Mouse (Mus musculus): ENCODE data around the gene Efna4. TPM values are rescaled to one million over a fixed set of nuclear protein-coding genes. Genes with fewer than 3 reads are reported as not detected.

Efna4 gene
- polyA plus RNA-seq, 1 experiment from 2014 or later, result 15.0 TPM

DNA sequence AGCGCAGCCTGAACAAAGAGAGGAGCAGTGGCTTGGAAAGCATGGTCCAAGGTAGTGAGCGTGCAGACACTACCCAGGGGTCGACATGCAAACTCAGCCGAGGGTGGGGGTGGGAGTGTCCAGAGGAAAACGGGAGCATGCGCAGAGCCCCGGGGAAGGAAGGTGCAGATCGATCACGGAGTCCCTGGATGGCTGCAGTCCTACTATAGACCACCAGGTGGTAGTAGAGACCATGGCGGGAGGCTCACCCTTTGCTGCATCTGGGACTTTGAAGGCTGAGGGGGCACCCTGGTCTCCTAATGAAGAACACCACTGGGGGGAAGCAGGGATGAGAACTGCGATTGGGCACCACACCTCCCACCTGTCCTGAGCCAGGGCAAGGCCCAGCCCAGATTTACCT is 2.6 kb upstream of the Efna4 start:
- 0 out of 2 replicates have a peak, but pooled peaks have one; percentile 4 for ATAC-seq (ENCODE audit: insufficient read depth, low FRiP score)
- 5% methylated on average over 11 of the region's 11 CpGs for WGBS

DNA sequence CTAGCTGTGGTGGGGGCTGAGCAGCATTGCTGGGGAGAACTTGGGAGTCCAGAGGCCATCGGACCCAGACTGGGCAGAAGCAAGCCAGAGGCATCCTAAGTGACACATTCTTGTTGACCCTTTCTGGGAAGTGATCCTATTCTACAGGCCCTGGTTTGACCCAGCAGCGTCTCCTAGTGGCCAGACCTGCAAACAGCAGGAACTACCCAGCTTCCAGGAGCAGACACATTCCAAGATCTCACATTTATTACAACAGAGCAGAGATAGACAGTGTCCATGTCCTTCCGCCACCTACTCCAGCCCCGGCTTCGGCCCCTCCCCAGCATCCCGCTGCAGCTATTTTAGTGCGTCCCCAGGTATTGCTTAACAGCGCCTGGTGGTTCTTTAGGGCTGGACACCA is 1.6 kb upstream of the Efna4 start:
- H3K36me3 ChIP-seq (ENCODE audit: control insufficient read depth, insufficient read depth, low read length), result peaks cover 5% of the 10 kb centered on the region; the same call in 1 of the 2 replicates
- no peak overlapping the region for H3K9ac ChIP-seq (ENCODE audit: low read length)
- ATAC-seq (ENCODE audit: insufficient read depth, low FRiP score), result no peak
- no peak overlapping the region; the same call in 1 of the 2 replicates for H3K4me2 ChIP-seq (ENCODE audit: low read depth, low read length)
- no peaks in the 10 kb centered on the region for H3K9me3 ChIP-seq (replicated peaks; ENCODE audit: control insufficient read depth, low read length)
- no peak overlapping the region for H3K4me3 ChIP-seq (replicated peaks; ENCODE audit: low read length)
- peak overlapping the region; percentile 89; the same call in 1 of the 2 replicates for H3K27ac ChIP-seq (ENCODE audit: low read length)
- no peaks in the 10 kb centered on the region for H3K27me3 ChIP-seq (ENCODE audit: control insufficient read depth, insufficient read depth, low read length)
- H3K4me1 ChIP-seq (ENCODE audit: control insufficient read depth, insufficient read depth, low read length), result peaks cover 39% of the 10 kb centered on the region
- 26% methylated on average over 8 of the region's 8 CpGs for WGBS

More for the DNA sequence above, 2.6 kb upstream of the Efna4 start:
- Histone ChIP-seq H3K4me3 (replicated peaks; ENCODE audit: low read length) (peak overlapping the region; percentile 25; the same call in 1 of the 2 replicates), H3K27ac (ENCODE audit: low read length) (no peak overlapping the region), H3K4me2 (ENCODE audit: low read depth, low read length) (peak overlapping the region; percentile 52), H3K9ac (ENCODE audit: low read length) (peak overlapping the region; percentile 55; the same call in 1 of the 2 replicates), H3K4me1 (ENCODE audit: control insufficient read depth, insufficient read depth, low read length) (peaks cover 39% of the 10 kb centered on the region), H3K27me3 (ENCODE audit: control insufficient read depth, insufficient read depth, low read length) (no peaks in the 10 kb centered on the region), H3K36me3 (ENCODE audit: control insufficient read depth, insufficient read depth, low read length) (peaks cover 5% of the 10 kb centered on the region; the same call in 1 of the 2 replicates), H3K9me3 (replicated peaks; ENCODE audit: control insufficient read depth, low read length) (no peaks in the 10 kb centered on the region)

DNA sequence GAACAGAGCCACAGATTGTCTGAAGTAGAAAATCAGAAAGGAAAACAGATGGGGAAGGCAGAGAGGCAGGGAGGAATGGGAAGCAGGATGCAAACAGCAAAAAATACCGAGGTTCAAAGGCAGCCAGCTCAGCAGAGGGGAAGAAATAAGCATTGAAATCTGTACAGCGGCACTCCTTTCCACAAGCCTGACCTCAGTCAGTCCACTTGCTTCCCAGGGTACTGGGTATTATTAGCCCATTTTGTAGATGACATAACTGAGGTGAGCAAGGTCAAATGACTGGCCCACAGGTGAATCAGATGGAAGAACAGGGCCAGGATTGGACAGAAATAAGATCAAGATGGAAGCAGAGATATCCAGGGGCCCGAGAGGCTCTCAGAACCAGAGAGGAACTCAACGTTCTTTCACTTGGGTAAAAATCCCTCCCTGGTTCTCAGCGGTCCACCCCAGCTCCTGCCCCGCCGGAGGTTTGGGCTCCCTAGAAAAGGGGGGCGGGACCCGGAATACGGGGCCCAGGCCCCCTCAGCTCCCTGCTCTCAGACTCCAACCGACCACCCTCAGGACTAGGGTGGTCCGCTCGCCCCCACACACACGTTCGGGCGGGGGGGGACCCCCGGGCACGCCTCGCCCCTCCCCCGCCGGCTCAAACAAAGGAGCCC is 637 bp downstream of the Efna4 start:
- ATAC-seq (ENCODE audit: insufficient read depth, low FRiP score), result no peak; the same call in 1 of the 2 replicates
- Histone ChIP-seq H3K4me3 (replicated peaks; ENCODE audit: low read length) (peak overlapping the region; percentile 78), H3K9ac (ENCODE audit: low read length) (peak overlapping the region; percentile 92), H3K4me1 (ENCODE audit: control insufficient read depth, insufficient read depth, low read length) (peaks cover 40% of the 10 kb centered on the region), H3K36me3 (ENCODE audit: control insufficient read depth, insufficient read depth, low read length) (no peaks in the 10 kb centered on the region), H3K27me3 (ENCODE audit: control insufficient read depth, insufficient read depth, low read length) (no peaks in the 10 kb centered on the region), H3K9me3 (replicated peaks; ENCODE audit: control insufficient read depth, low read length) (no peaks in the 10 kb centered on the region), H3K27ac (ENCODE audit: low read length) (peak overlapping the region; percentile 89), H3K4me2 (ENCODE audit: low read depth, low read length) (peak overlapping the region; percentile 68)
- under 1% methylated on average over 21 of the region's 21 CpGs for WGBS

- ATAC-seq (ENCODE audit: insufficient read depth, low FRiP score), result no peak
- peak overlapping the region; percentile 78 for H3K4me3 ChIP-seq (replicated peaks; ENCODE audit: low read length)
- peaks cover 42% of the 10 kb centered on the region for H3K4me1 ChIP-seq (ENCODE audit: control insufficient read depth, insufficient read depth, low read length)
- no peaks in the 10 kb centered on the region for H3K36me3 ChIP-seq (ENCODE audit: control insufficient read depth, insufficient read depth, low read length)
- H3K9ac ChIP-seq (ENCODE audit: low read length), result peak overlapping the region; percentile 92
- H3K27me3 ChIP-seq (ENCODE audit: control insufficient read depth, insufficient read depth, low read length), result no peaks in the 10 kb centered on the region
- 19% methylated on average over 6 of the region's 6 CpGs for whole genome bisulfite sequencing
- no peaks in the 10 kb centered on the region for H3K9me3 ChIP-seq (replicated peaks; ENCODE audit: control insufficient read depth, low read length)
- H3K27ac ChIP-seq (ENCODE audit: low read length), result peak overlapping the region; percentile 89
- H3K4me2 ChIP-seq (ENCODE audit: low read depth, low read length), result peak overlapping the region; percentile 68
Measured at GRCm38 (mm10) chr3:89336529-89336928, 1.3 kb downstream of the Efna4 start.

DNA sequence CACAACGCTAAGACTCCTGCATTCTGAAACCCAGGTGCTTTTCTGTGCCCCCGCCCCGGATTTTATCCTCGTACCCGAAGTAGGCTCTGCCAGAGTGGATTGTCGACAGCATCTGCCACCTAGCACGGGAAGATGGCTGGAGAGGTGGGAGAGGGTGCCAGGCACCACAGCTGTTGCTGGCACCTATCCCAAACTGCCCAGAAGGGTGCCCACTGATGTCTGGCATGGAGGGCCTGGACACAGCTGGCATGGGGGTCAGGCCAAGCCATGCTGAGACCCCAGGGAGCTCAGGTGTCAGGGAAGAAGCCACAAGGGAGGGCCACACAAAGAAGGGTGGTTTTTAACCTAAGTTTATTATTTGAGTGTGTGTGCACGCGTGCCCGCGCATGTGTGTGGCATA is 4.8 kb downstream of the Efna4 start:
- H3K36me3 ChIP-seq (ENCODE audit: control insufficient read depth, insufficient read depth, low read length), result no peaks in the 10 kb centered on the region
- ATAC-seq (ENCODE audit: insufficient read depth, low FRiP score), result no peak
- no peaks in the 10 kb centered on the region for H3K9me3 ChIP-seq (replicated peaks; ENCODE audit: control insufficient read depth, low read length)
- H3K27me3 ChIP-seq (ENCODE audit: control insufficient read depth, insufficient read depth, low read length), result no peaks in the 10 kb centered on the region
- H3K4me3 ChIP-seq (replicated peaks; ENCODE audit: low read length), result no peak overlapping the region
- peaks cover 31% of the 10 kb centered on the region for H3K4me1 ChIP-seq (ENCODE audit: control insufficient read depth, insufficient read depth, low read length)
- 61% methylated on average over 11 of the region's 11 CpGs for WGBS
- H3K9ac ChIP-seq (ENCODE audit: low read length), result no peak overlapping the region
- H3K4me2 ChIP-seq (ENCODE audit: low read depth, low read length), result no peak overlapping the region
- no peak overlapping the region for H3K27ac ChIP-seq (ENCODE audit: low read length)

DNA sequence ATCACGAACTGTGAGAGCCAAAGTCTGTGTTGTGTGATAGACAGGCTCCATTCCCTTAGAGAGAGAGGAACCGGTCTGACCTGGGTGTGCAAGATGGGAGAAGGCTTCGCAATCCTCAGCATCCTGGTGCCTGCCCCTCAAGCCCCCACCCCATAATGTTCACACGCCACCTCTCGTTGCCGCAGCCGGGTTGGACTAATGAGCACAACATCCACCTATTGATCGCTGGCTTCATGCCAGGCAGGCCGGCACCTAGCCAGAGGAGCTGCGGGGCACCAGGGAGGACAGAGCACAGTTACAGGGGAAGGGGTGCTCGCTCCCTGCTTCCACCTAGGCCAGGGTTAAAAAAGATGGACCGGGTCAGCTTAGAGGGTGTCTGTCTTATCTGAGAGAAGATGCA is 5.4 kb downstream of the Efna4 start:
- H3K4me1 ChIP-seq (ENCODE audit: control insufficient read depth, insufficient read depth, low read length), result peaks cover 31% of the 10 kb centered on the region
- no peak overlapping the region for H3K4me2 ChIP-seq (ENCODE audit: low read depth, low read length)
- WGBS, result 49% methylated on average over 12 of the region's 12 CpGs
- H3K4me3 ChIP-seq (replicated peaks; ENCODE audit: low read length), result no peak overlapping the region
- H3K27me3 ChIP-seq (ENCODE audit: control insufficient read depth, insufficient read depth, low read length), result no peaks in the 10 kb centered on the region
- no peaks in the 10 kb centered on the region for H3K9me3 ChIP-seq (replicated peaks; ENCODE audit: control insufficient read depth, low read length)
- ATAC-seq (ENCODE audit: insufficient read depth, low FRiP score), result no peak; the same call in 1 of the 2 replicates
- H3K27ac ChIP-seq (ENCODE audit: low read length), result no peak overlapping the region
- H3K9ac ChIP-seq (ENCODE audit: low read length), result no peak overlapping the region
- no peaks in the 10 kb centered on the region for H3K36me3 ChIP-seq (ENCODE audit: control insufficient read depth, insufficient read depth, low read length)

DNA sequence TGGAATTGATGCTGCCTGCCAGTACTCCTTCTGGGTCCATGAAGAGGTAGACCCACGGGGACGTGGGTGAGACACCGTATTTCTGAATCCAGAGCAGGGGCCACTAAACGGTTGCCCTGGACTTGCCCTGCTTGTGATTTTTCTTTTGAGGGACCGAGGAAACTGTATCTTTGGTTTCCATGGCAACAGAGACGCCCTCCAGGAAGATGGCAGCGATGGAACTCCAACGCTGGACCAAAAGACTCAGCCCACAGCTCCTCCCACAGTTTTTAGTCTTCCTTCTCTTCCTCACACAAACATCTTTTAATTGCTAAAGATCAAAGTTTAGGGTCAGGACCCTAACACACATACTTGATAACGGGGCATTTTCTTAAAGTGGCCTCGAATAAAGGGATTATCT is 5.8 kb downstream of the Efna4 start:
- Histone ChIP-seq H3K9ac (ENCODE audit: low read length) (no peak overlapping the region), H3K27me3 (ENCODE audit: control insufficient read depth, insufficient read depth, low read length) (no peaks in the 10 kb centered on the region), H3K4me1 (ENCODE audit: control insufficient read depth, insufficient read depth, low read length) (peaks cover 31% of the 10 kb centered on the region), H3K4me2 (ENCODE audit: low read depth, low read length) (no peak overlapping the region), H3K36me3 (ENCODE audit: control insufficient read depth, insufficient read depth, low read length) (no peaks in the 10 kb centered on the region), H3K9me3 (replicated peaks; ENCODE audit: control insufficient read depth, low read length) (no peaks in the 10 kb centered on the region), H3K27ac (ENCODE audit: low read length) (peak overlapping the region; percentile 39), H3K4me3 (replicated peaks; ENCODE audit: low read length) (no peak overlapping the region)
- WGBS, result 48% methylated on average over 10 of the region's 10 CpGs
- ATAC-seq (ENCODE audit: insufficient read depth, low FRiP score), result no peak

DNA sequence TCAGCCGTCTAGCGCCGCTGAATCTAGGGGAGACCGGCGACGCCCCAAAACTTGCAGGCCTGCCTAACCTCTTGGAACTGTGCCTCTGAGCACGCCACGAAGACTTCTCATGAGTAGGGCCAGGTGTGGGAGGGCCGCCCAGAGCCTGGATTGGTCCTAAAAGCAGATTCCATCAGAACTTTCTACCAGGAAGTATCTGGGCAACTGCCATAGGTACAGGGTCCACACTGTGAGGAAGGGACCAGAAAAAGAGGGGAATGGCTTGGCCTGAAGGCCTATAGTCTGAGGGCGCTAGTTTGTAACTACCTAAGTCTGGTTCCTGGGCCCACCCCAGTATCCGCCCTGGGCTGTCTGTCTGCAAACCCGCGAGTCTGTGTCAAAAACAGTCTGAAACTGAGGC is 6.3 kb downstream of the Efna4 start:
- peak; percentile 22; the same call in 1 of the 2 replicates for ATAC-seq (ENCODE audit: insufficient read depth, low FRiP score)
- Histone ChIP-seq H3K27ac (ENCODE audit: low read length) (peak overlapping the region; percentile 39), H3K9me3 (replicated peaks; ENCODE audit: control insufficient read depth, low read length) (no peaks in the 10 kb centered on the region), H3K4me1 (ENCODE audit: control insufficient read depth, insufficient read depth, low read length) (peaks cover 26% of the 10 kb centered on the region), H3K4me2 (ENCODE audit: low read depth, low read length) (no peak overlapping the region), H3K9ac (ENCODE audit: low read length) (0 out of 2 replicates have a peak overlapping the region, but pooled peaks have one; percentile 8), H3K27me3 (ENCODE audit: control insufficient read depth, insufficient read depth, low read length) (no peaks in the 10 kb centered on the region), H3K36me3 (ENCODE audit: control insufficient read depth, insufficient read depth, low read length) (no peaks in the 10 kb centered on the region), H3K4me3 (replicated peaks; ENCODE audit: low read length) (no peak overlapping the region)
- 56% methylated on average over 13 of the region's 13 CpGs for WGBS

DNA sequence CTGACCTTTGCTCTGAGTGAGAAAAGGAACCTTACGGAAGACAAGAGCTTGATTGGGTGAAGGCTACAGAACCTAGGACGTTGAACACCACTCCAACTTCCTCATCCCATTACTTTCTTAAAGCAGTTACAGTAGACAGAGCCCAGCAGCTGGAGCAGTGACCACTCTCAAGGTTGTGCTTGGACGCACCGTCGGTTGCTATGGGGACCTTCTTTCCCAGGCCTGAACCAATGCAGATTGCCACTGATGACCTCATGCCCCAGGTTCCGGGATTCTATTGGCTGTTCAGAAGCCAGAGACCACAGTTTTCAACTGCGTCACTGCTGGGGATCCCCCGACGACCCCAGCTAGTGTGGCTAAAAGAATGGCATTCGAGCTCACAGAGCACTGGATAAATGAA is 6.9 kb downstream of the Efna4 start:
- Histone ChIP-seq H3K4me1 (ENCODE audit: control insufficient read depth, insufficient read depth, low read length) (peaks cover 20% of the 10 kb centered on the region), H3K27me3 (ENCODE audit: control insufficient read depth, insufficient read depth, low read length) (no peaks in the 10 kb centered on the region), H3K4me2 (ENCODE audit: low read depth, low read length) (no peak overlapping the region), H3K4me3 (replicated peaks; ENCODE audit: low read length) (no peak overlapping the region), H3K27ac (ENCODE audit: low read length) (no peak overlapping the region), H3K36me3 (ENCODE audit: control insufficient read depth, insufficient read depth, low read length) (no peaks in the 10 kb centered on the region), H3K9me3 (replicated peaks; ENCODE audit: control insufficient read depth, low read length) (no peaks in the 10 kb centered on the region), H3K9ac (ENCODE audit: low read length) (no peak overlapping the region)
- no peak for ATAC-seq (ENCODE audit: insufficient read depth, low FRiP score)
- WGBS, result 28% methylated on average over 10 of the region's 10 CpGs
